Mouse (Mus musculus): ENCODE measurements around the gene Ltf. TPM values are rescaled to one million over a fixed set of nuclear protein-coding genes. Genes with fewer than 3 reads are reported as not detected.

Ltf gene
- polyA plus RNA-seq, 1 experiment from 2014 or later: 1.6 TPM

DNA sequence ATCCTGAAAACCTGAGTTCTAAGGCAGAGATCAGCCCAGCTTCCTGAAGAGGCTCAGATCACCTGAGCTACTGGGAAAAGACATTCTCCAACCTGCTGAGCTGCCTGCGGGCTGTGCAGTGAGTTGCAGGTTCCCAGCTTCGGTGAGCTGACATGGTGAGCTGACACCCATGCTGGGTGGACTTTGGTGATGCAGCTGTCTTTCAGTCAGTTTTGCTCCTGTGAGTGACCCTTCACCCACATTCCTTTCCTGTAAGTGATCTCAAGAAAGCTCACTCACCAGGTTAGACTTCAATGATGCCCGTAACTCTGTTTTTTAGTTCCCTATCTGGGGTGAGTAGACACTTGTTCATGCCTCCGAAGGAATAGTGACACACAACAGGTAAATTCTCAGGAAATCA, 66.3 kb downstream of the Ltf start:
- Histone ChIP-seq H3K27ac (ENCODE audit: low read depth) (no peak overlapping the region), H3K4me1 (replicated peaks; ENCODE audit: control insufficient read depth, insufficient read depth, low read length) (no peaks in the 10 kb centered on the region; the same call in 1 of the 2 replicates), H3K27me3 (replicated peaks; ENCODE audit: control insufficient read depth, insufficient read depth, low read length) (no peaks in the 10 kb centered on the region), H3K9ac (ENCODE audit: low read length) (no peak overlapping the region), H3K36me3 (ENCODE audit: control insufficient read depth, insufficient read depth, low read length) (no peaks in the 10 kb centered on the region), H3K4me2 (ENCODE audit: low read length) (no peak overlapping the region), H3K9me3 (ENCODE audit: control insufficient read depth, low read length) (no peaks in the 10 kb centered on the region), H3K4me3 (ENCODE audit: low read depth, low read length) (no peak overlapping the region)
- ATAC-seq (replicated peaks; ENCODE audit: low FRiP score, low TSS enrichment, low read depth) (no peak), DNase-seq (ENCODE audit: low spot score) (no peak)
- 55% methylated on average over 4 of the region's 4 CpGs for whole genome bisulfite sequencing

DNA sequence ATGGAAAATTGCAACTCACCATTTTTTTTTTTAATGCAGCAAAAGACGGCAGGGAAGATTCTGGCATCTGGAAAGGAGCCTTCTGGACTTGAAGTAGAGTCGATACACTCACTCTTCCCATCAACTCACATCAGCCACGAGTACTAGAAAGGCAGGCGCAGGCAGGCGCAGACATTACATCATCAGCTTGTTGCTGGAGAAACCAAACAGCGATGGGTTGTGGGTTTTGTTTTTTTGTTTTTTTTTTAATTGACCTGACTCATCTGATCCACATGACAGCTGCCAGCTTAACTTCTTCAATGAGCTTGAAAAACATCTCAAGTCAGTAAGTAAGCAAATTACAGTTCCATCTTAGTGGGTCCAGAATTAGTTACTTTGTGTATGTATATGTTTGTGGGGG, 67.1 kb downstream of the Ltf start:
- Histone ChIP-seq H3K9ac (ENCODE audit: low read length) (no peak overlapping the region), H3K36me3 (ENCODE audit: control insufficient read depth, insufficient read depth, low read length) (no peaks in the 10 kb centered on the region), H3K9me3 (ENCODE audit: control insufficient read depth, low read length) (no peaks in the 10 kb centered on the region), H3K4me2 (ENCODE audit: low read length) (no peak overlapping the region), H3K27ac (ENCODE audit: low read depth) (no peak overlapping the region), H3K4me3 (ENCODE audit: low read depth, low read length) (no peak overlapping the region), H3K4me1 (replicated peaks; ENCODE audit: control insufficient read depth, insufficient read depth, low read length) (no peaks in the 10 kb centered on the region; the same call in 1 of the 2 replicates), H3K27me3 (replicated peaks; ENCODE audit: control insufficient read depth, insufficient read depth, low read length) (no peaks in the 10 kb centered on the region)
- 58% methylated on average over 6 of the region's 6 CpGs for WGBS
- no peak for ATAC-seq (replicated peaks; ENCODE audit: low FRiP score, low TSS enrichment, low read depth)
- no peak for DNase-seq (ENCODE audit: low spot score)

DNA sequence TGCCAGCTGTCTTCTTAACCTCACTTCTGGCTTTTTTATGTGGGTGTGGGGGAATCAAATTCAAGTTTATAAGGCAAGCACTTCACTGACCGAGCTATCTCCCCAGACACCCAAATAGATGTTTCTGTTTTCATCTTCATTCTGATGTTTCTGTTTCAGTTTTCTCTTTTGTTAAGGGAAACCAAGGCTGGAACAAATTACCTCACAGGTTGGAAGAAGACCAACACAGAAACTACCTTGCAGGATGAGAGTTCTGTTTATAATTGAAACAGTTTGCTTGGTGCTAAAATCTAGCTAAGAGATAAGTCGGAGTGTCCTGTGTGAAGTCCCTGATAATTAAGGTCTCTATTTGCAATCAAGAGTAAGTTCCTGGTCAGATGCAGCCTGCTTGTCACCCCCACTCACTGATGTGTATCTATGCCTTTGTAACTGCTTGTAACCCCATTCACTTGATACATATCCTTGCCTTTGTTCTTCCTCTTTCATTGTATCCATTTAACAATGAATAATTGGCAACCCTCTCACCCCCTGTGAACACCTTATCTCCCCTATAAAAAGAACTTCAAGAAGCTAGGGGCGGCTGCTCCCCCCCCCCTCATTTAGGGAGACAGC, 68.0 kb downstream of the Ltf start:
- H3K27me3 ChIP-seq (replicated peaks; ENCODE audit: control insufficient read depth, insufficient read depth, low read length): no peaks in the 10 kb centered on the region
- WGBS: 31% methylated on average over 3 of the region's 3 CpGs
- H3K9me3 ChIP-seq (ENCODE audit: control insufficient read depth, low read length): no peaks in the 10 kb centered on the region
- H3K9ac ChIP-seq (ENCODE audit: low read length): no peak overlapping the region
- DNase-seq (ENCODE audit: low spot score): no peak
- H3K27ac ChIP-seq (ENCODE audit: low read depth): no peak overlapping the region
- ATAC-seq (replicated peaks; ENCODE audit: low FRiP score, low TSS enrichment, low read depth): no peak
- H3K4me3 ChIP-seq (ENCODE audit: low read depth, low read length): no peak overlapping the region
- no peaks in the 10 kb centered on the region for H3K36me3 ChIP-seq (ENCODE audit: control insufficient read depth, insufficient read depth, low read length)
- H3K4me1 ChIP-seq (replicated peaks; ENCODE audit: control insufficient read depth, insufficient read depth, low read length): no peaks in the 10 kb centered on the region; the same call in 1 of the 2 replicates
- H3K4me2 ChIP-seq (ENCODE audit: low read length): no peak overlapping the region

DNA sequence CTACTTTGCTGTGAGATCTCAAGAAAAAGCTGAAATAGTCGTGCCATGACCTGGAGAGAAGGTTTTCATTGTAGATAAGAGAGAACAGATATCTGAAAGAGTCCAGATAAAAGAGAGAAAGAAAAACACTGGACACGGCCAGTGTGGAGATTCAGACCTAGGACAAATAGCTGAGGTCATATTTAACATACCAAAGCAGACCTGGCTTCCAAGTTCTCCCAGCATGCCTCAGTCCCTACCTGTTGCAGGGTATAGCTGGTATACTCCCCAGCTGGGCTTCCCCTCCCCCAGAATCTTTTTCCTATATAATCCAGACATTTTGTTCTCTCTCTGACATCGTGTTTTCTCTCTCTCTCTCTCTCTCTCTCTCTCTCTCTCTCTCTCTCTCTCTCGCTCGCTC, 68.9 kb downstream of the Ltf start:
- Histone ChIP-seq H3K27me3 (replicated peaks; ENCODE audit: control insufficient read depth, insufficient read depth, low read length) (no peaks in the 10 kb centered on the region), H3K36me3 (ENCODE audit: control insufficient read depth, insufficient read depth, low read length) (no peaks in the 10 kb centered on the region), H3K4me1 (replicated peaks; ENCODE audit: control insufficient read depth, insufficient read depth, low read length) (no peaks in the 10 kb centered on the region; the same call in 1 of the 2 replicates), H3K9me3 (ENCODE audit: control insufficient read depth, low read length) (no peaks in the 10 kb centered on the region), H3K4me3 (ENCODE audit: low read depth, low read length) (no peak overlapping the region), H3K9ac (ENCODE audit: low read length) (no peak overlapping the region), H3K4me2 (ENCODE audit: low read length) (no peak overlapping the region), H3K27ac (ENCODE audit: low read depth) (no peak overlapping the region)
- no peak for DNase-seq (ENCODE audit: low spot score)
- 12% methylated on average over 5 of the region's 5 CpGs for WGBS
- ATAC-seq (replicated peaks; ENCODE audit: low FRiP score, low TSS enrichment, low read depth): no peak

DNA sequence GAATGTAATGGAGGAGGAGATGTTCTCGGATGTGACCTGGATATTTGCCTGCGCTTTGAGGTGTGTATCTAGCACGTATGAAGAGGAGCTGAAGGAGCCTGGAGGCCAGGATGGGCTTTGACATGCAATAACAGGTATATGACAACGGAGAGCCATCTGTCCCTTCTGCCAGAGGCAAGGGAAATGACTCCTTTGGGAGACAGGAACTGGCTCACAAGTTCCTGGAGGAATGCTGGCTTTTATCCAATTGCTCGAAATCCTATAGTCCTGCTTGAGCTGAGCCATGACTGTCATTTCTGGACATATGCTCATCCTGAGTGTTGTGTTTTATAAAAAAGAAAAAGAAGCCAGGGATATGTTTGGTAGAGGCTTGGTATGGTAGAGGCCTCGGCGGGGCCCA, 69.8 kb downstream of the Ltf start:
- Histone ChIP-seq H3K9me3 (ENCODE audit: control insufficient read depth, low read length) (no peaks in the 10 kb centered on the region), H3K36me3 (ENCODE audit: control insufficient read depth, insufficient read depth, low read length) (no peaks in the 10 kb centered on the region), H3K9ac (ENCODE audit: low read length) (no peak overlapping the region), H3K4me2 (ENCODE audit: low read length) (no peak overlapping the region), H3K4me1 (replicated peaks; ENCODE audit: control insufficient read depth, insufficient read depth, low read length) (no peaks in the 10 kb centered on the region; the same call in 1 of the 2 replicates), H3K4me3 (ENCODE audit: low read depth, low read length) (no peak overlapping the region), H3K27ac (ENCODE audit: low read depth) (no peak overlapping the region), H3K27me3 (replicated peaks; ENCODE audit: control insufficient read depth, insufficient read depth, low read length) (no peaks in the 10 kb centered on the region)
- ATAC-seq (replicated peaks; ENCODE audit: low FRiP score, low TSS enrichment, low read depth) (no peak), DNase-seq (ENCODE audit: low spot score) (no peak)
- WGBS: 40% methylated on average over 7 of the region's 7 CpGs

Other genes with a start within 250 kb of the Ltf start
- not detected in 2 replicates for gene Prss42, start 221.1 kb upstream of the Ltf start, polyA plus RNA-seq (2014; fragmentation: Nextera tagmentation; extraction: Ambion mirVana)
- not detected in 2 replicates for gene Prss44, start 205.3 kb upstream of the Ltf start, polyA plus RNA-seq (2014; fragmentation: Nextera tagmentation; extraction: Ambion mirVana)
- not detected in 2 replicates for gene Prss43, start 192.6 kb upstream of the Ltf start, polyA plus RNA-seq (2014; fragmentation: Nextera tagmentation; extraction: Ambion mirVana)
- not detected in 2 replicates for gene Prss45, start 184.7 kb upstream of the Ltf start, polyA plus RNA-seq (2014; fragmentation: Nextera tagmentation; extraction: Ambion mirVana)
- gene Prss46, start 174.8 kb upstream of the Ltf start, polyA plus RNA-seq (2014; fragmentation: Nextera tagmentation; extraction: Ambion mirVana): not detected in 2 replicates
- 0.28 and 0.68 TPM in 2 replicates for gene Prss50, start 161.3 kb upstream of the Ltf start, polyA plus RNA-seq (2014; fragmentation: Nextera tagmentation; extraction: Ambion mirVana)
- 5.0 and 5.9 TPM in 2 replicates for gene Als2cl, start 139.4 kb upstream of the Ltf start, polyA plus RNA-seq (2014; fragmentation: Nextera tagmentation; extraction: Ambion mirVana)
- gene Tmie, start 139.2 kb upstream of the Ltf start, polyA plus RNA-seq (2014; fragmentation: Nextera tagmentation; extraction: Ambion mirVana): 0.40 and 0.54 TPM in 2 replicates
- not detected in 2 replicates for gene Fam240a, start 102.4 kb upstream of the Ltf start, polyA plus RNA-seq (2014; fragmentation: Nextera tagmentation; extraction: Ambion mirVana)
- gene Tdgf1, start 73.1 kb upstream of the Ltf start, polyA plus RNA-seq (2014; fragmentation: Nextera tagmentation; extraction: Ambion mirVana): not detected in 2 replicates
- gene Lrrc2, start 67.7 kb upstream of the Ltf start, polyA plus RNA-seq (2014; fragmentation: Nextera tagmentation; extraction: Ambion mirVana): 0.12 and 0.27 TPM in 2 replicates
- gene Rtp3, start 28.7 kb upstream of the Ltf start, polyA plus RNA-seq (2014; fragmentation: Nextera tagmentation; extraction: Ambion mirVana): 0.14 TPM in 1 of 2 replicates, not detected in the other
- gene Ccrl2, start 38.2 kb downstream of the Ltf start, polyA plus RNA-seq (2014; fragmentation: Nextera tagmentation; extraction: Ambion mirVana): 1.3 and 1.7 TPM in 2 replicates
- 34.4 and 36.8 TPM in 2 replicates for gene Lrrfip2, start 98.3 kb downstream of the Ltf start, polyA plus RNA-seq (2014; fragmentation: Nextera tagmentation; extraction: Ambion mirVana)

Measured in intestine, embryonic 14.5 days (tissue).